Mouse (Mus musculus) liver, embryonic 14.5 days (tissue): ENCODE measurements around the gene Dnaaf2. TPM values are rescaled to one million over a fixed set of nuclear protein-coding genes. Genes with fewer than 3 reads are reported as not detected.

Source experiments
- ATAC-seq: fragments of 200-750 bp; cut with Nextera tagmentation; 2 replicates; pipeline ENCODE4 v1.8.0; 2017; ENCODE audit warnings: moderate number of reproducible peaks, mild to moderate bottlenecking, moderate library complexity; ENCODE audit not compliant: insufficient read depth
- DNase-seq, 3 experiments: peaks; one replicate each; pipeline ENCODE4 v3.0.0-alpha.2; 2012 to 2013; ENCODE audit warnings: low read depth in 3 of 3, low spot score in 3 of 3
- H3K27ac ChIP-seq: fragments of 300-500 bp; sonication (generic); 2 replicates; pipeline ENCODE4 v1.5.1; 2014; ENCODE audit warnings: moderate library complexity, mild to moderate bottlenecking, control low read depth, inconsistent platforms
- H3K27me3 ChIP-seq: fragments of 300-500 bp; sonication (generic); 2 replicates; pipeline ENCODE4 v1.6.1; 2014; ENCODE audit warnings: mild to moderate bottlenecking, low read length, moderate library complexity; ENCODE audit not compliant: control insufficient read depth, insufficient read depth
- H3K36me3 ChIP-seq: fragments of 300-500 bp; sonication (generic); replicated peaks from 2 replicates; pipeline ENCODE4 v1.6.1; 2014; ENCODE audit warnings: low read depth; ENCODE audit not compliant: control insufficient read depth, insufficient read depth
- H3K4me1 ChIP-seq, 2 experiments: fragments of 200-500 bp in 1 of 2; fragments of 300-500 bp in 1 of 2; sonication (generic) in 1 of 2; replicated peaks; 2 replicates each; pipeline ENCODE4 v1.6.1; 2012 to 2014; ENCODE audit warnings: antibody characterized with exemption in 1 of 2, inconsistent platforms in 1 of 2, low read length in 1 of 2; ENCODE audit not compliant: control insufficient read depth in 2 of 2, insufficient read depth in 2 of 2
- H3K4me2 ChIP-seq: fragments of 300-500 bp; sonication (generic); 2 replicates; pipeline ENCODE4 v1.6.1; 2014; ENCODE audit warnings: low read depth, mild to moderate bottlenecking, control low read depth, moderate library complexity
- H3K4me3 ChIP-seq, 2 experiments: fragments of 200-500 bp in 1 of 2; fragments of 300-500 bp in 1 of 2; sonication (generic) in 1 of 2; 2 replicates each; pipeline ENCODE4 v1.5.1; 2012 to 2014; ENCODE audit warnings: low read depth in 2 of 2, low read length in 2 of 2, mild to moderate bottlenecking in 2 of 2, control low read depth in 1 of 2, inconsistent platforms in 1 of 2, moderate library complexity in 1 of 2; ENCODE audit not compliant: insufficient read depth in 1 of 2
- H3K9ac ChIP-seq: fragments of 300-500 bp; sonication (generic); replicated peaks from 2 replicates; pipeline ENCODE4 v1.6.1; 2014; ENCODE audit warnings: mild to moderate bottlenecking, control low read depth, moderate library complexity
- H3K9me3 ChIP-seq: fragments of 300-500 bp; sonication (generic); 2 replicates; pipeline ENCODE4 v1.6.1; 2016; ENCODE audit warnings: low read length, mixed read lengths; ENCODE audit not compliant: control insufficient read depth
- CTCF ChIP-seq: IDR thresholded peaks from 2 replicates; pipeline ENCODE4 v1.5.1; 2016; ENCODE audit warnings: antibody characterized with exemption, low read depth, control low read depth
- EP300 ChIP-seq: IDR thresholded peaks from 2 replicates; pipeline ENCODE4 v1.6.1; 2016; ENCODE audit warnings: antibody characterized with exemption, low read depth
- WGBS: fragments of 180-500 bp; shearing (Covaris S2); extraction: QIAGEN DNeasy Blood & Tissue Kit; methylation state at CpG from one replicate; pipeline ENCODE4 v1.1.7; 2014; ENCODE audit not compliant: insufficient replicate concordance; 5-methylcytosine and 5-hydroxymethylcytosine counted together
- polyA plus RNA-seq, 2 experiments: library from polyadenylated mRNA; depleted of rRNA in 1 of 2; stranded (reverse) in 1 of 2; unstranded in 1 of 2; fragments of >200 nt; fragmentation: Nextera tagmentation in 1 of 2; extraction: Ambion mirVana in 1 of 2; gene quantifications; 2 replicates each; pipeline versions ENCODE4 v1.2.1 to v1.2.3; 2012 to 2014

The Dnaaf2 gene
- polyA plus RNA-seq, 2 experiments = 2.8 to 2.9 TPM

DNA sequence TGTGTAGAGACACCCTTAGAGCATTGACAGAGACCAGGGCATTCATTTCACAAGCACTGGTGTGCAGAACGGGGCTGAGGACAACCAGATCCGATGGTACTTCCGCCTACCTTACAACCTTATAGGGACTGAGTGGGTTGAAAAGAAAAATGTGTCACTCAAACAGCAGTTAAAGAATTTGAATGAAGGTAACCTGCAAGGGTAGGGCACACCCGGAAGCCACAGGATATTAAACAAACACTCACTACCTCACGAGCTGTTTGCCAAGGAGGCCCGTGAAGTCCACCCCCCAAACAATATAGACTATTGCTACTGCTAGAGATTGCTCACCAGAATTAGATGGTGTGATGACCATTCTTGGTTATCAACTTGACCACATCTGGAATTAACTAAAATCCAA lies 37.6 kb upstream of the Dnaaf2 start:
- H3K27ac ChIP-seq = no peak overlapping the region
- H3K4me2 ChIP-seq = no peak overlapping the region
- no peak overlapping the region for H3K9ac ChIP-seq
- H3K4me3 ChIP-seq = no peak overlapping the region
- no peaks in the 10 kb centered on the region for H3K27me3 ChIP-seq
- WGBS = 81% methylated on average over 6 of the region's 6 CpGs
- no peak for DNase-seq
- no peak for ATAC-seq
- no peaks in the 10 kb centered on the region for H3K36me3 ChIP-seq
- H3K9me3 ChIP-seq = no peaks in the 10 kb centered on the region
- TF ChIP-seq CTCF (no peak), EP300 (no peak)
- H3K4me1 ChIP-seq = no peaks in the 10 kb centered on the region

DNA sequence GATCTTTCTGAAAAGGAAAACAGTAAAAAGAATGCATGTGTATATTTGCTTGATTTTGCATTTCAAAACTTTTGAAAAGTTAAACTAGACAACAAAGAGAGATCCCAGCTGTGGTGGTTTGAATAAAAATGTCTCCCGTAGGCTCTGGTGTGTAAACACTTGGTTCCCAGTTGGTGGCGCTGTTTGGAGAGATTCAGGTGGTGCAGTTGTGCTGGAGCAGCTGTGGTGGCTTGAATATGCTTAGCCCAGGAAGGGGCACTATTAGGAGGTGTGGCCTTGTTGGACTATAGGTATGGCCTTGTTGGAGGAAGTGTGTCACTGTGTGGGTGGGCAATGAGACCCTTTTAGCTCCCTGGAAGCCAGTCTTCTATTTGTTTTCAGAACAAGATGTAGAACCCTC lies 31.0 kb upstream of the Dnaaf2 start:
- Histone ChIP-seq H3K4me3 (no peak overlapping the region), H3K4me1 (peaks cover 6 to 14% of the 10 kb centered on the region in 2 experiments), H3K27ac (no peak overlapping the region), H3K9ac (no peak overlapping the region), H3K4me2 (no peak overlapping the region), H3K9me3 (no peaks in the 10 kb centered on the region), H3K27me3 (no peaks in the 10 kb centered on the region), H3K36me3 (peaks cover 15% of the 10 kb centered on the region)
- TF ChIP-seq EP300 (no peak), CTCF (peak; percentile 69)
- WGBS = 55% methylated on average over 2 of the region's 2 CpGs
- DNase-seq = peak; percentile 35 to 45 (median 38)
- no peak for ATAC-seq

- 0 out of 2 replicates have a peak, but pooled peaks have one; percentile 18 for TF ChIP-seq CTCF
- TF ChIP-seq EP300 = no peak
- Histone ChIP-seq H3K27me3 (no peaks in the 10 kb centered on the region), H3K4me1 (peaks cover 6 to 14% of the 10 kb centered on the region in 2 experiments), H3K4me2 (peak within 1 kb of the TSS; percentile 89), H3K9me3 (no peaks in the 10 kb centered on the region), H3K4me3 (peak within 1 kb of the TSS; percentile 80 to 97), H3K9ac (peak within 1 kb of the TSS; percentile 76), H3K27ac (peak within 1 kb of the TSS; percentile 51), H3K36me3 (peaks cover 22% of the 10 kb centered on the region)
- ATAC-seq = peak; percentile 95
- DNase-seq = peak; percentile 68 to 75 (median 72)
- under 1% methylated on average over 37 of the region's 37 CpGs for WGBS
Observed at GRCm38 (mm10) chr12:69227776-69228466, 29.7 kb upstream of the Dnaaf2 start, which contains the start of gene Pole2. Gene Pole2 (minus strand): TSS chr12:69228195.

- Histone ChIP-seq H3K4me2 (no peak overlapping the region), H3K4me1 (peaks cover 0 to 3% of the 10 kb centered on the region in 2 experiments; a peak in 1 of 4 replicates), H3K36me3 (peaks cover 50% of the 10 kb centered on the region), H3K27ac (no peak overlapping the region), H3K9me3 (no peaks in the 10 kb centered on the region), H3K27me3 (no peaks in the 10 kb centered on the region), H3K9ac (no peak overlapping the region), H3K4me3 (no peak overlapping the region)
- no peak for TF ChIP-seq EP300
- no peak for TF ChIP-seq CTCF
- ATAC-seq (peak; percentile 23; the same call in 1 of the 2 replicates), DNase-seq (no peak)
- 83% methylated on average over 19 of the region's 19 CpGs for WGBS
Observed at GRCm38 (mm10) chr12:69220613-69221277, 22.5 kb upstream of the Dnaaf2 start.

- H3K4me2 ChIP-seq = no peak overlapping the region
- DNase-seq (no peak), ATAC-seq (no peak)
- peaks cover 0 to 3% of the 10 kb centered on the region in 2 experiments; a peak in 1 of 4 replicates for H3K4me1 ChIP-seq
- no peak overlapping the region for H3K9ac ChIP-seq
- H3K9me3 ChIP-seq = no peaks in the 10 kb centered on the region
- no peaks in the 10 kb centered on the region for H3K27me3 ChIP-seq
- 89% methylated on average over 7 of the region's 7 CpGs for WGBS
- H3K27ac ChIP-seq = no peak overlapping the region
- peaks cover 57% of the 10 kb centered on the region for H3K36me3 ChIP-seq
- H3K4me3 ChIP-seq = no peak overlapping the region
- TF ChIP-seq EP300 = no peak
- no peak for TF ChIP-seq CTCF
Observed at GRCm38 (mm10) chr12:69216587-69216986, 18.4 kb upstream of the Dnaaf2 start.
